Mouse (Mus musculus) right cerebral cortex, postnatal 25 days (tissue): ENCODE data around the gene Ntn1.

Source experiments
- DNase-seq: peaks from one replicate; pipeline ENCODE4 v3.0.0; 2022

Ntn1 gene

DNA sequence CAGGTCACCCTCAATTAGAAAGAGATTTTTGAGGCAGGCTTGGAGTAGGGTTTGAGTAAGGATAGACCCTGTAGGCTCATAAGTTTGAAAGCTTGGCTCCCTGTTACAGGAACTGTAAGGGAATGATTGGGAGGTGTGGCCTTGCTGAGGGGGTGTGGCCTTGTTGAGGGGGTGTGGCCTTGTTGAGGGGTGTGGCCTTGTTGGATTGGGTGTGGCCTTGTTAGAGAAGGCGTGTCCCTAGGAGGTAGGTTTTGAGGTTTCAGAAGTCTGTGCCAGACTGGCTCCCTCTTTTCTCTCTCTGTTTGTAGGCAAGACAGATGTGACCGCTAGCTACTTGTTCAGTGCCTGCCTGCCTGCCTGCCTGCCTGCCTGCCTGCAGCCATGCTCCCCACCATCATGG lies 75.8 kb downstream of the Ntn1 start:
- DNase-seq = no peak

DNA sequence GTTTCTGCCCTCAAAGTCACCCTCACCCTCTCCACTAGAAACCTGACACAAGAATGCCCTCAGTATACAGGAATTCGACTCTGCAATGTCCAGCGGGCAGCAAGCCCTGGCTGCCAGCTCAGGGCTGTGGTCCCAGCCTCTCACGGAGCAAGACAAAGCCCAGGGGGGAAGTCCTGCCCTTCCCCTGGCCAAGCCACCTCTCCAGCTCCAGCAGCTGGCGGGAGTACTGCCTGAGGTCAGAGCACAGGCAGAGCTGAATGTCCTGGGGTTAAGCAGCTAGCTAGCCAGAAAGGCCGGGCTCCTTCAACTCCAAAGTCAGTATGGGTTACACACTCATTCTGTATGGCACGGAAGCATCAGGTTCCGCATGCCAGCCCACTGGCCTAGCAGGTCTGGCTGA lies 79.2 kb downstream of the Ntn1 start:
- no peak for DNase-seq

DNA sequence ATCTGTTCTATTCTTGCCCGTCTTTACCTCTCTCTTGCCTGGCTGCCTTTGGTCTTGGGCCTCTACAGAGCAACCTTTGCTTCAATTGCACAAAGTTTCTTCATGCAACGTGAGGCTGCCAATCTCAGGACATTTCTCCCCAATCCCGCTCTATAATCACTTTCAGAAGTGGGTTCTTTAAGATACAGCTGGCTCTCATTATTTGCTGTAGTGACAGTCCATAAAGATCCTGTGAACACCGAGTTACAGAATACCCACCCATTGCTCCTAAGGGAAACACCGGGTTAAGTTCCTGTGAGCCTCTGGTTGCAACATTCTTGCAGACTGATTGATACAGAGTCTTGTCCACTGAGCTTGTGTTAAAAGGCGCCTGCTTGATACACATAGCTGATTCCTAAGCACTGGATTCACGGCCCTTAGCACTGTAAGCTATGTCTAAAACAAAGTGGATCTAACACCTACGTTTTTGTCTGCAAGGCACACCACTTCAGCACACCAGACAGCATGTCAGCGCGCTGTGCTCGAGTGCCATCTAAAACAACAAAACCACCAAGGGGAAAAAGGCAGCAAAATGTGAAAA lies 85.0 kb downstream of the Ntn1 start:
- DNase-seq = no peak

DNA sequence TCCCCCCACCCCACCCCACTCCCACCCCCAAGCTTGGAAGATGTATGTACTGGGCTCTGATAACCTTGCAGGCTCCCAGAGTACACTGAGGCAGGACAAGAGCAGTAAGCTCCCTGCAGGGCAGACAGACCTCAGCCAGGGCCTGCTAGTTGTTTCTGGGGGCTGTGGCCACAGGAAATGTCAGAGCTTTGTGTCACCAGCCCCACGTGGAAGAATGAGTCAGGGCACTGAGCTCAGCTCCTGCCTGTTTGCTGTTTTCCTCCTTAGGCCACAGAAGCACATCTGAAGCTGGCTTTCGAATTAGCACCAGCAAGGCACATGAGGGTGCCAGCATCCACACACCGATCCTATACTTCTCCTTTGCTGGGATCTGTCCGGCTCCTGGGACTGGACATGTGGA lies 86.8 kb downstream of the Ntn1 start:
- DNase-seq = no peak

DNA sequence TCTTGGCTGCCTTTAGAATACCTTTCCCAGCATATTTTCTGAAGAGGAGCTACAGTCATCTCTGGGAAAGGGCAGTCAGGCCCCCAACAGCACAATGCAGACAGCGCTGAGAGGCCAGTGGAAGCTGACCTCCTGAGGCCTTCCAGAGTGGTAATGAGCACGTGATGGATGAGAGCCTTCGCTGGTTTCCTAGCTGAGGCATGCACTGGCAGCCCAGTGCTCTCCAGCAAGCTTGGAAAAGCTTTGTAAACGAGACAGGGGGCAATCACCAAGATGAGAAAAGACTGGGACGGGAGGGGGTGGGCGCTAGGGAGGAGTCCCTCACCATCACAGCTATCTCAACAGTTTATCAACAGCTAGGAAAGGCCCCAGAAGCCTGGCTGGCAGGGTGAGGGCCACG lies 87.6 kb downstream of the Ntn1 start:
- DNase-seq = no peak

DNA sequence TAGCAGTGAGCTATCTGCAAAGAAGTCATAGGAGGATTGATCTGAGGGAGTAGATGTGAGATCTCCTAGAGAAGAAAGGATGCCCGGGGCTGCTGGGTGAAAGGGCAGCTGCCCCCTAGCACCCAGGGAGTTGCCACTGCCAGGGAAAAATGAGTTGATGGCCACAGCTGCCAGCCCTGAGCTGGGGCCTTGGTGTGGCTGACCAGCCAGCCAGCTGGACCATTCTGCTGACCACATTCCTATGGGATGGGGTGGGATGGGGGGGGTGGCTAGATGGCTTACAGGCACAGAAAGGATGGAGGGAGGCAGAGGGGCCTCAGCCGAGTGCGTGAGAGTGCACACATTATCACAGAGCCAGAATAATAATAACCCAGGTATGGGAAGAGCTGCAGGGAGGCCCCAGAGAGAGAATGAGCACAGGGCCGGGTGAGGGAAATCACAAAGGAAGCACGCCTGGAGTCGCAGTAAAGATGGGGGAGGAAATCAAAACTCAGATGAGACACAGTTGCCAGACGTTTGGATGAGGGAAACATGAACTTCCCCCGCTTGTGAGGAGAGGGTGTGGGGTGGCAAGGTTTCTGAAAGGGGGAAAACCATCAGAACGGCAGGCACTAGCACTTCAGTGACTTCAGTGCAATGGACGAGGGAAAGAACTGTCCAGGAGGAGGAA lies 91.6 kb downstream of the Ntn1 start:
- DNase-seq = no peak

DNA sequence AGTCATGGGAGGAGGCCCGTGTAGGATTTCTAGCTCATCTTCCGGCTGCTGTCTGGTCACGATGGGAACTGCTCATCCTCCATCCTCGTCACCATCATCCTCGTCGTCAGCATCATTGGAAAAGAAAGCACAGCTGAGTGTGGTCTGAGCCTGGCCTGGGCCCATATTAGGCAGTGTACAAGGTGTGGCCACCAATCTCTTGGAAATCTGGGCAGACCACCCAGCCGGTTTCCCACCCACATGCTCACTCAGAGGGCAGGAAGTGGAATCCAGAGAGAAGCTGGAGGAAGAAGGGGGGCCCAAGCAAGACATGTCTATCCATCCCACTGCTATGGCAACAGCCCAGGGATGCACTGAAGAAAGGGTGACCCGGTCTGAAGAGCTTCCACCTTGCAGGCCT lies 94.6 kb downstream of the Ntn1 start:
- DNase-seq = no peak

DNA sequence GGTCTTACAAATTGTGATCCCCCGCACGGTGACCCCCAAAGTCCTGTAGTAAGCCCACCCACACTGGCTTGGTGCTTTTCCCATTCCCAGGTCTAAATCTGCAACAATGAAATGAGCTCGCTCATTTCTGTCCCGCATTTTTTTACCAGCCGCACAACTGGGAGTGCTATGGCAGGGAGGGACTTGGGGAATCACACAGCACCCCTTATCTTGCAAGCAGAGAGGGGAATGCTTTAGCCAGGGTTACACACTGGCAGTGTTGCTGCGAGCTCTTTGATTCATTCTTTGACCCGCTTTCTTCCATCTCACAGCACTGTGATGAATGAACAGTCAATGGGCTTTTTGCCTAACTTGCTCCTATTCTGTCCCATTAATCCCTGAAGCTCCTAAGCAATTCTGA lies 98.3 kb downstream of the Ntn1 start:
- DNase-seq = no peak

DNA sequence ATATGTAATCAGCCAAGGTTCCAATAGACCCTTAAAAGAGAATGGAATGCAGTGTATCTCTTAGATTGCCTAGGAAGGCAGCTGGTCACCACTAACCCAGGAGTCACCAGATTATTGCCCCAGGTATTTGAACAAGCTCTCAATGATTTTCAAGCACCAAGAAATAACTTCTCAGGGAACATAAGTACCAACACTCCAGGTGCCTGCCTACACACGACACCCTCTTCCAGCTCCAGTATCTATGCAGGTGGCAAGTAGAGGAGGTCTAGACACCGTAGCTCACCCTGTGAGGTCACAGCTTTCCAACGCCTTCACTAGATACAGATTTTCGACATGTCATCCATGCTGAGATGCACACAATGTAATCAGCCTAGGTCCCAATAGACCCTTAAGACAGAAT lies 99.0 kb downstream of the Ntn1 start:
- DNase-seq = no peak

DNA sequence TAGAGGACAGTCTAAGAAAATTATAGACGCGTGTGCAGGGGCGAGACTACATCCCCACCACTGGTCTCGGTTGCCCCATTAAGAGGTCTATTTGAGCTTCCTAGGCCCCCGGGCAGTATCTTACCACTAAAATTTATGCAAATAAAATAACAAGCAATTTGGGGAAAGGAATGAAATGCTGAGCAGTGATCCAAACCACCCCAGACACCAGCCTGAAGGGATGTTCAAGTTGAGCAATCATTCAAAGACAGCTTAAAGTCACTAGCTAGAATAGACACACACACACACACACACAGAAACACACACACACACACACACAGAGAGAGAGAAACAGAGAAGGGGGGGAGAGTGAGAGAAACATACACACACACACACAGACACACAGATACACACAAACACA lies 105.1 kb downstream of the Ntn1 start:
- DNase-seq = no peak

DNA sequence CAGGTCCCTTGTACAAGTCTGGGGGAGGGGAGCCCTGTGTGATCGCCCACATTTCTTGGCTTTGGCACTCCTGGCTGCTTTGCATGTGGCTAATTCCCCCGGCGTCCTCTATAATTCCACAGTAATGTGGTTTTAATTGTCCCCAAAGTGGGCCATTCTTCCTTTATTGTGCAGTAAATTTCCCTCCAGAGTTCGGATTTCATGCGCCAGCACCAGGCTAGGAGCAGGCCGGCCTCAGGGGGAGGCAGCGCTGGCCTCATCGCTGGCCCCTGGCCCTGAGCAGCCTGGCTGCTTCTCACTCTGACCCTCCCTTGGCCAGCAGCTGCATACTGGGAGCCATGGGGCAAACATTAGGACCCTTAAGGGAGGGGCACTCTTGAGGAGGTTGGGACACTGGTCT lies 110.0 kb downstream of the Ntn1 start:
- no peak for DNase-seq

DNA sequence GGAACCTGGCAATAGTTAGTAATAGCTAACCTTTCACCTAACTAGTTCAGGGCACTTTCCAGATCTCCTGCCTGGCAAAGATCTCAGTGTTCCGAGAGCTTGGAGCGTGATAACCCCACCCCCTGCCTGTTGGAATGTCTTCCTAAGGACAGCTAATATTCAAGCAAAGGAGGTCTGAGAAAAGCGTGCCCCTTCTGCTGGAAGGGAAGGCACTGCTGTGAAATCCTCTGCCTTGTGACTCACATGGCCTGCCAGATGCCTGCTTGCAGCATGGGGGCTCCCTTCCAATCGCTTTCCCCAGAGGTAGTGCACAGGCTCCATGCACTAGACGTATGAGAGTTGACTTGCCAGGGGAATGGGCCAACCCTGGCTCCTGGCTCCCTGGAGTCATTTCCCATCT lies 113.3 kb downstream of the Ntn1 start:
- no peak for DNase-seq

DNA sequence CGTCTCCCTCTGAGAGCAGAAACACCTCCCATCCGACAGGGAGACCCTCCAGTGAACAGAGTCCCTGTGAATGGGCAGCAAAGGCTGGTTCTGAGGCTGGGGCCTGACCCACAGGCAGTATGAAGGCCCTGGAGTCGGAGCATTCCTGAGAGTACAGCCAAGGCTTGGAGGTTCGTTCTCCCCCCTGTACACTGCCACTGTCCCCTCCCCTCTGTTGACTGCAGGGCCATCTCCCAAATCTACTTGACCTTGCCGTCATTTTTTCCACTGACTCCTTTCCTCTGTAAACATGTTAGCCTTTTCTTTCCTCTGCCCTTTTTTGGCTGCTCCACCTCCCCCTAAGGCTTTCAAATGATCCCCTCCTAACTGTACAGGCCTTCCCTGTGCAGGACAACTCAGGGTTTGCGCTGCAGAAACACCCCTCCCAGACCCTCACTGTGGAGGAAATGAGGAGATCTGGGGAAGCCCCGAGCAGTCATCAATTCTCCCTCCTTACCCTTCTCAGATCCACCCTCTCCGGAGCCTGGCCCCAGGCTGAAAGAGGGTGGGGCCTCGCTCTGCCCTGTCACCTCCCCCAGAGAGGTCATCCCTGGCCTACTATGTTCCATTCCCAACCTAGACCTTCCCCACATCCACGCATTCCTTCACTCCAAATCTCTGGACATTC lies 114.3 kb downstream of the Ntn1 start:
- no peak for DNase-seq

DNA sequence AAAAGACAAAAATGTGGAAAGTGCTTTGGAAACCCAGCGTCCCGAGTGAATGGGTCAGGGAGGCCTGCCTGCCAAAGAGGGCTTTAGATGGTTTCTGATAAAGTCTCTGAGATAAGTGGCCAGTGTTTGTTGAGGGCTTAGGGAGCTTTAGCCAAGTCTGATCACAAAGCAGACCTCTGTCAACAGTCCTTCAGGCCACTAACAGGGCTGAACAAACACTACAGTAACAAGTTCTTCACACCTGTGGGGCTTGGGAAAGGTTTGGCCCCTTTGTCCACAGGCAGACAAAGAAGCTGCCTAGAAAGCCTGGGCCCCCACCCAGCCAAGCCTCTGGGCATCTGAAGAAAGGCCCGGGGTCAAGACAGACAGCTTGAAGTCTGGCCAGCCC lies 114.9 kb downstream of the Ntn1 start:
- DNase-seq = no peak

DNA sequence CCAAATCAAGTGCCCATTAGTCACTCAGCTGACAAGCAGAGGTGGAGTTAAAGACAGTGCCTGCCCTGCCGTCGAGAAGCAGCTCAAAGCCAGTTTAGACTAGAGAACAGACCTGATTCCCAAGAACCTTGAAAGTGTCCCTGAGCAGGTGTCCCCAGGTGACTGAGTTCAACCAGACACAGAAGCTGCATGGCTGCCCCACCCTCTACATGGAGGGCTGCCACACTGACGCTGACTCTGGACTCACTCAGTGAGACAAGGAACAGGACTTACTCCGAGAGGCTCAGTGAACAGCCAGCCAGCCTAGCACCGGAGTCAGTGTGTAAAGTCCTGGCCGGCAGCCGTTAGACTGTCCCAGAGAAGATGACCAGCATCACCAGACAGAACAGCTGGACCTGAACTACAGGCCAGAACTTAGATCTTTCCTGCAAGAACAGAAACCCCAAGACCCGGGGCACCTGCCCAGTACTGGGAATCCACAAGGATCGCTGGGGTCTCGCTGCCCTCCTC lies 120.6 kb downstream of the Ntn1 start:
- DNase-seq = no peak

DNA sequence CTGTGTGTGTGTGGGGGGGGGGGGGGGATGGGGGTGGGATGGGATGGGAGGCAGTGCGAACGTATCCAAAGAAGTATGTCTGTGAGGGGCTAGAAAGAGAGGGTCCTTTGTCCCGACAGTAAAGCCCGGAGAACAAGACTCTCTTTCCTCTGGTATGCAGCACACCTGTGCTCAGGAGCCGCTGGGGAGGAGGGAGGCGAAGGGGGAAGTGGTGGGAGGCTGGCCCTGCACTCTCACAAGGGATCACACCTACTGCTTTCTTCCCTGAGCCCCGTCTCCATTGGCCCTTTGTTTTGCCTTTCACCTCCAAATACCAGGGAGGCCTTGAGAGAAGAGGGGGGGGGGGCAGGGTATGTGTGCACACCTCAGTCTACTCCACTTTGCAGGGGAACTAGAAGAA lies 123.7 kb downstream of the Ntn1 start:
- no peak for DNase-seq

DNA sequence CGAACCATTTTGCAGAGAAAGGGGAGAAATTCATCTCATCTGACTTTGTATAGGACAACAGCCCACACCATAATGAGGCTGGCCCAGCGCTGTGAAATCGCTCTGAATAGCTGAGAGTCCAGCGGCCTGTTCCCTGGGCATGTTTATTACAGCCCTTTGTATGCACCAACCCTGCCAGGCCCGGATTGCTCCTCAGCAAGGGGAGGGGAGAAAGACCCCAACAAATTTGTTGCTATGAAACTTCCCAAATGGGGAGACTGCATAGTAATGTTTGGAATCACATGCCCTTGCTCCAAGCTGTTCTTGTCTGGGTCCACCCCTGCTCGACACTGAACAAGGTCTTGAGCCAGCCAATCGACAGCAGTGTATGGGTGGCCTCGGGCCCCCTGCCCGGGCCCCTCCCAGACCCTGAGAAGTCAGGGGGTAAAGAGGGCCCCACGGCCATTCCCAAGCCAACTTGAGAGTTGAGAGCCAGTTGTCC lies 126.3 kb downstream of the Ntn1 start:
- DNase-seq = no peak

DNA sequence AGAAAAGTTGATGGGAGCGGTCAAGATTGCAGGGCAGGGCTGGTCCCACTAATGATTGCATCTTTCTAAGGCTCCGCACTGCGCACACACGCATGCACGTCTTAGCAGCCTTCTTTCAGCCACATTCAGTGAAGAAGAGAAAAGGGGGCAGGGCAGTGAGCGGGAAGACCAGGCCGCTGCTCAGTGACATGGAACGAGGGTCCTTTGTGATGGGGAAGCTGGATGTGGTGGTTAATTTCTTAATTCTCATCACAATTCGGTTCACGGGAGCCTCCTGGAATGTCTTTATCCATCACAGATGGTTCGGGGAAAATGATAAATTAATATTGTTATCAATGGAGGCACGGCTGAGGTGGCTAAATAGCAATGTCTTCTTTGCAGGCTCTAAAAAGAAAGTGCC lies 126.8 kb downstream of the Ntn1 start:
- DNase-seq = no peak

DNA sequence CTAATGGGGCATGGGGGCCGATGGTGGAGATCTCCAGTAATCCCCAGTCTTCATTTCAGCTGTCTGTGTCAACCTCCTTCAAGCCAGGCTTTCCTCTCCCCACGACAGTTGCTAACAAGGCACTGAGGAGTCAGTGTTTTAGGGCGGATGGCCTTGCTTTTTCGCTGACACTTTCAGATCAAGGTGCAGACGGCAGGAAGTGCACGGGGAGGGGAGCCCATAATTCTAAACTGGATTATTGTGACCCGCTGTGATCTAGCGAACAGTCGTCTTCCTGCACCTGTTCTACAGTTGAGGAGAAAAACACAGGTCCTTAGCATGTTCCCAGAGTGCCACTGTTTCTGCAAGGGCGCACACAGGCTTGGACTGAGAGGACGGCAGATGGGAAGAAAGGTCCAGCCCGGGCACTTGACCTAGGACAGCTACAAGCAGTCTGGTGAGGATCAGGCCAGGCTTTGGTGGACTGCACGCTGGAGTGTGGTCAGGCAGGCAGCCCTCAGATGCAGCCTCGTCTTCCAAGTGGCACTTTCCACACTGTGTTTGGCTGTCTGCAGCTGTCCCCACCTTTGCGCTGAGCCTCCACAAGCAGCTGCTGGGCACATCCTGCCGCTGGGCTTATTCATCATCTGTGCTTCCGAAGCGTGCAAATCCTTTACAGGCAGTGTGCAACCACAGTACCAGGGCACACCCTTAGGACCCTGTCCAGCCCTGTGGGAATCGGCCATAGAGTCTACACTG lies 129.7 kb downstream of the Ntn1 start:
- no peak for DNase-seq

DNA sequence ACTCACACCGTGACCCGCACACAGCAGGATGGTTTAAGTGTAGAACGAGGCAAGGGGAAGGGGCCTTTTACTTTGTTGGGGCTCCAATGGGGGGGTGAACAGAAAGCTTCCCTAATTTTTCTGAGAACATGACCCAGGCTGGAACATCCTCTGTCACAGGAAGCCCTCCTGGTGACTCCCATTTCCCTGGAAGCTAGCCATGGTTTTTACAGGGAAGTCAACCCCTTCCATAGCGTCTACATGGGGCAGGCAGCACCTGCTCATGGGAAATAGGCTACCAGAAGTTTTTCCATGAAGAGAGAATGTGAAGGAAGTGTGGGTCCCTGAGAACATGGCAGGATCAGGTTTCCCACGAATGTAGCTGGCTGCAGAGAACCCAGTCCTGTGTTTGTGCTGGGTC lies 136.3 kb downstream of the Ntn1 start:
- DNase-seq = no peak

DNA sequence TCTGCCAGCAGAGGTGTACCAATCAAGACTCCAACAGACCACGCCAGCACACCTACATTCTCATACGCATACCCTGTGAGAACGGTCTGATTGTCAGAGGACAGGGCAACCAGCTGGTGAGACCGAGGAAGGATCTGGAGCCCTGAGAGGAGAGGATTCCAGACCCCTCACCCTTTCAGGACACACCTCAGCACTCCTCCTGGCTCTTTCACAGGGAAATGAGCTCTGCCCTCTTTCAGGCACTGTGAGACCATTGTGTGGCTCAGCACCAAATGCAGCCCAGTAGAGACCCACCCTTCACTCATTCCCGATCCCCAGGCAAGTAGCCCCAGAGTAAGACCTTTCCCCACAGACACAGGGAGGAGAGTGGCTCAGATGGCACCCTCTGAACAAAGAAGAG lies 137.5 kb downstream of the Ntn1 start:
- no peak for DNase-seq

DNA sequence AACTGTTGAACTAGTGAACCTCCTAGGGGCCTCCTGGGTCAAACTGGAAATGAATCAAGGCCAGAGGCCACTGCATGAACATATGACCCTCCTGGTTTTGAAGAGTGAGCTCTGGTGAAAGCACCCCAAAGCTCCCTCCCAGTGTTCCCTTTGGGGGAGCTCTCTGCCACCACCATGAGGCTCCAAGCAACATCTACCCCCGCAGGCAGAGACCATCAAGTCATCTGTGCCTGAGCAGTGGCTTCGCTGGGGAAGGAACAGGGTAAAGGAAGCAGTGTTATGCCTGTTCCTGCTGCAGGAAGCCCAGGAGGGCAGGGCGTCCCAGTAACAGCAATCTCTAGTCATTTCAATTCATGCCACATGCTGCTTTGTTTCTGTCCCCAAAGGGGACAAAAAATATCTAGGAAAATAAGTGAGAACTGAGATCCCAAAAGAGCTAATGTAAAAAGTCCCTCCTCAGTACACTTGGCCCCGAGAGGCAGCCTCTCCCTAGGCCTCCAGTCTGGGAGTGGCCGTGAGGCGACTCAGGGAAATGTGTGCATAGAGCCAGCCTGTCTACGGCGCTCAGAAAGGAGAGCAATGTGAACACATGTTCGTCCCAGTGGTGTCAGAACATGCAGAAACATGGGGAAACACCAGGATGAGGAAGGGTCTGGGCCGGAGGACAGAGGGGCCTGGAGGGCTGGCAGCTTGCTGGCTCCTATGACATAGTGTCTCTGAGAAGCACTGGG lies 139.3 kb downstream of the Ntn1 start:
- DNase-seq = no peak

DNA sequence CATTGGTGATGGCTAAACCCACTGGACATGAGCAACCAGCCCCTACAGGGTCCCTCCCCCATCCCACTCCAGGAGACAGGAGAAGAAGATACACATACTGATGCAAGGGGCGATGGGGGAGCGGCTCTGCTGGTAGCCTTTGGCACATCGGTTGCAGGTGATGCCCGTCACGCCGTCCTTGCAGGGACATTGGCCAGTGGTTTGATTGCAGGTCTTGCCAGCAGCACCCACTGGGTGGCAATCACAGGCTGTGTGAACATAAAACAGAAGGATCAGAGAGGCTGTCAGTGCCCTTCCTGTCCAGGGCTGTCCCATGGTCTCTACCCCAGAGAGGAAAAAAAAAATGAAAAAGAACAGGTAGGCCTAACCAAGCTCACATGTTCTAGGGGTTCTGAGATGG lies 140.2 kb downstream of the Ntn1 start:
- DNase-seq = no peak
